Comparison of ENCODE assay signal across 7 mouse cellular contexts in genomic region chr5:151651411-151651784, GRCm38 (mm10). TPM values are rescaled to one million over a fixed set of nuclear protein-coding genes. Genes with fewer than 3 reads are reported as not detected.
DNase-seq lines count a peak whose midpoint lies in the region; ATAC-seq and TF ChIP-seq lines count a peak whose summit lies in the region.

No protein-coding gene starts in this region.

- no peak for TF ChIP-seq POLR2A in lung, adult 2 months (IDR thresholded peaks at IDR 0.05; ENCODE audit: borderline replicate concordance, extremely low read depth, low read depth, low read length)

- 62% methylated on average over 3 of the region's 3 CpGs for WGBS in lung, embryonic 16.5 days
- WGBS in lung, adult 2 months: 59% methylated on average over 3 of the region's 3 CpGs
- WGBS in forebrain, embryonic 15.5 days: 66% methylated on average over 3 of the region's 3 CpGs
- WGBS in liver, embryonic 12.5 days (ENCODE audit: insufficient replicate concordance): 62% methylated on average over 3 of the region's 3 CpGs
- 64% methylated on average over 3 of the region's 3 CpGs for WGBS in stomach, embryonic 15.5 days

- no peaks in the 10 kb centered on the region for H3K9me3 ChIP-seq in lung, embryonic 16.5 days (ENCODE audit: control insufficient read depth, low read length)
- H3K9me3 ChIP-seq in forebrain, embryonic 15.5 days: no peaks in the 10 kb centered on the region
- H3K9me3 ChIP-seq in liver, embryonic 12.5 days (replicated peaks): no peaks in the 10 kb centered on the region
- H3K9me3 ChIP-seq in stomach, embryonic 15.5 days: no peaks in the 10 kb centered on the region

- ATAC-seq in lung, embryonic 16.5 days (ENCODE audit: low read depth): no peak
- no peak for ATAC-seq in forebrain, embryonic 15.5 days (replicated peaks)
- no peak for ATAC-seq in liver, embryonic 12.5 days
- ATAC-seq in stomach, embryonic 15.5 days (ENCODE audit: insufficient read depth, low FRiP score, low read depth): no peak

- no peak overlapping the region for H3K9ac ChIP-seq in lung, embryonic 16.5 days (ENCODE audit: low read length)
- H3K9ac ChIP-seq in forebrain, embryonic 15.5 days (replicated peaks): no peak overlapping the region
- H3K9ac ChIP-seq in liver, embryonic 12.5 days: peak overlapping the region; percentile 86; the same call in 1 of the 2 replicates
- H3K9ac ChIP-seq in stomach, embryonic 15.5 days: no peak overlapping the region

- no peak overlapping the region for H3K4me2 ChIP-seq in lung, embryonic 16.5 days (ENCODE audit: low read depth, low read length)
- peak overlapping the region; percentile 73 for H3K4me2 ChIP-seq in forebrain, embryonic 15.5 days (replicated peaks)
- H3K4me2 ChIP-seq in liver, embryonic 12.5 days: peak overlapping the region; percentile 82
- H3K4me2 ChIP-seq in stomach, embryonic 15.5 days: peak overlapping the region; percentile 62

- no peak for DNase-seq in lung, adult 2 months
- no peak for DNase-seq in layer of hippocampus, adult 9-11 months
- DNase-seq in cerebellum, postnatal 25 days: no peak

- no peak for TF ChIP-seq CTCF in lung, adult 2 months (IDR thresholded peaks at IDR 0.05; ENCODE audit: insufficient read depth, low read length)

- H3K27ac ChIP-seq in lung, embryonic 16.5 days (ENCODE audit: low read length): no peak overlapping the region
- H3K27ac ChIP-seq in forebrain, embryonic 15.5 days (replicated peaks): peak overlapping the region; percentile 82
- no peak overlapping the region; the same call in 1 of the 2 replicates for H3K27ac ChIP-seq in liver, embryonic 12.5 days
- H3K27ac ChIP-seq in stomach, embryonic 15.5 days: no peak overlapping the region

- peaks cover 9% of the 10 kb centered on the region; the same call in 1 of the 2 replicates for H3K4me1 ChIP-seq in lung, embryonic 16.5 days (replicated peaks; ENCODE audit: control insufficient read depth, insufficient read depth, low read length)
- no peaks in the 10 kb centered on the region; the same call in 1 of the 2 replicates for H3K4me1 ChIP-seq in lung, adult 2 months (ENCODE audit: control insufficient read depth, insufficient read depth, low read length)
- H3K4me1 ChIP-seq in forebrain, embryonic 15.5 days: peaks cover 13% of the 10 kb centered on the region
- peaks cover 13% of the 10 kb centered on the region for H3K4me1 ChIP-seq in liver, embryonic 12.5 days
- 0 out of 2 replicates have a peak, but pooled peaks cover 3% of the 10 kb centered on the region for H3K4me1 ChIP-seq in stomach, embryonic 15.5 days

- H3K36me3 ChIP-seq in lung, embryonic 16.5 days (ENCODE audit: control insufficient read depth, insufficient read depth, low read length): peaks cover 16% of the 10 kb centered on the region
- peaks cover 29% of the 10 kb centered on the region for H3K36me3 ChIP-seq in forebrain, embryonic 15.5 days
- H3K36me3 ChIP-seq in liver, embryonic 12.5 days: peaks cover 36% of the 10 kb centered on the region
- peaks cover 7% of the 10 kb centered on the region; the same call in 1 of the 2 replicates for H3K36me3 ChIP-seq in stomach, embryonic 15.5 days

- H3K27me3 ChIP-seq in lung, embryonic 16.5 days (ENCODE audit: control insufficient read depth, insufficient read depth, low read depth, low read length): no peaks in the 10 kb centered on the region
- no peaks in the 10 kb centered on the region for H3K27me3 ChIP-seq in forebrain, embryonic 15.5 days
- no peaks in the 10 kb centered on the region for H3K27me3 ChIP-seq in liver, embryonic 12.5 days (replicated peaks)
- H3K27me3 ChIP-seq in stomach, embryonic 15.5 days (replicated peaks): no peaks in the 10 kb centered on the region

- H3K4me3 ChIP-seq in lung, embryonic 16.5 days (ENCODE audit: low read length): peak overlapping the region; percentile 77
- H3K4me3 ChIP-seq in lung, adult 2 months (replicated peaks; ENCODE audit: extremely low read depth, low read depth, low read length): no peak overlapping the region
- peak overlapping the region; percentile 66 for H3K4me3 ChIP-seq in forebrain, embryonic 15.5 days
- peak overlapping the region; percentile 82 for H3K4me3 ChIP-seq in liver, embryonic 12.5 days
- peak overlapping the region; percentile 70; the same call in 1 of the 2 replicates for H3K4me3 ChIP-seq in stomach, embryonic 15.5 days (replicated peaks)

RNA-seq across cellular contexts. Expression of gene Rfc3, which starts 0.4 kb away (rescaled TPM):
- polyA plus RNA-seq in lung, embryonic 16.5 days (2015; fragmentation: Nextera tagmentation; extraction: Ambion mirVana): 90.2 and 92.2 TPM in 2 replicates
- 4.5 and 7.0 TPM in 2 replicates for polyA plus RNA-seq in lung, adult 2 months (2012; rRNA removed)
- 86.4 and 93.6 TPM in 2 replicates for polyA plus RNA-seq in forebrain, embryonic 15.5 days (2015; fragmentation: Nextera tagmentation; extraction: Ambion mirVana)
- polyA plus RNA-seq in liver, embryonic 12.5 days (2016; fragmentation: Nextera tagmentation; extraction: Ambion mirVana): 66.0 and 70.7 TPM in 2 replicates
- 73.5 and 80.7 TPM in 2 replicates for polyA plus RNA-seq in stomach, embryonic 15.5 days (2015; fragmentation: Nextera tagmentation; extraction: Ambion mirVana)

RNA-seq across cellular contexts. Expression of gene Vmn2r18, which starts 45.6 kb away (rescaled TPM):
- polyA plus RNA-seq in lung, embryonic 16.5 days (2015; fragmentation: Nextera tagmentation; extraction: Ambion mirVana): 0.06 and 0.11 TPM in 2 replicates
- polyA plus RNA-seq in lung, adult 2 months (2012; rRNA removed): not detected in 2 replicates
- not detected in 2 replicates for polyA plus RNA-seq in forebrain, embryonic 15.5 days (2015; fragmentation: Nextera tagmentation; extraction: Ambion mirVana)
- polyA plus RNA-seq in liver, embryonic 12.5 days (2016; fragmentation: Nextera tagmentation; extraction: Ambion mirVana): not detected in 2 replicates
- polyA plus RNA-seq in stomach, embryonic 15.5 days (2015; fragmentation: Nextera tagmentation; extraction: Ambion mirVana): 0.06 TPM in 1 of 2 replicates, not detected in the other
